Comparison of ENCODE assay signal across 9 mouse cellular contexts in the genomic region with DNA sequence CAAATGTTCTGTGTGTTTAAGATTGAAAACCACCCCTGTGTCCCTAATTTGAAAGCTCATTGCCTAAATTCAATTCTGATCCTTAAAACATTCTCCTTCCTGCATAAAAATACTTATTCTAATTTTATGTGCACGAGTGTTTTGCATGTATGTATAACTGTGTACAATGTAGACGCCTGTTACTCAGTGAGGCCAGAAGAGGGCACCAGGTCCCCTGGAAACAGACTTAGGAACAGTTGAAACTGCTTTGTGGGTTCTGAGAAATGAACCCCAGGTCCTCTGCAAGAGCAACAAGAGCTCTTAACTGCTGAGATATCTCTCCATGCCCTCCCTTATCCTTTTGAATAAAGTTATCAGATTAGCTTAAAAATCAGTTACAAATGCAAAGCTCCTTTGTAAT. TPM values are rescaled to one million over a fixed set of nuclear protein-coding genes. Genes with fewer than 3 reads are reported as not detected.
A peak's percentile ranks its signal among the peaks of the same experiment; 100 is the strongest.
DNase-seq lines count a peak whose midpoint lies in the region; ATAC-seq and TF ChIP-seq lines count a peak whose summit lies in the region.
"Had no signal": no experiment of that assay in that cellular context is flagged by ENCODE, and none has a peak within 500 bp of the region (broad histone marks: within the 10 kb centered on the region; RNA-seq: fewer than 3 reads in every experiment).

No protein-coding gene starts in this region.

- intact Hi-C loops in left cerebral cortex, postnatal 14 days (cut with DNase I), result no loop called here

- H3K36me3 ChIP-seq in forebrain, embryonic 15.5 days, result no peaks in the 10 kb centered on the region

- no peak overlapping the region for H3K4me3 ChIP-seq in cerebellum, adult 2 months (replicated peaks; ENCODE audit: insufficient read depth, low read depth, low read length)
- no peak overlapping the region for H3K4me3 ChIP-seq in forebrain, embryonic 15.5 days

- no peak overlapping the region for H3K4me2 ChIP-seq in forebrain, embryonic 15.5 days (replicated peaks)

- H3K9ac ChIP-seq in forebrain, embryonic 15.5 days (replicated peaks), result no peak overlapping the region

- no peaks in the 10 kb centered on the region for H3K27me3 ChIP-seq in cerebellum, adult 2 months (ENCODE audit: control insufficient read depth, insufficient read depth, low read length)
- no peaks in the 10 kb centered on the region for H3K27me3 ChIP-seq in forebrain, embryonic 15.5 days

- no peak for TF ChIP-seq POLR2A in cerebellum, adult 2 months (IDR thresholded peaks at IDR 0.05; ENCODE audit: borderline replicate concordance, insufficient read depth, low read length)

- no peak overlapping the region for H3K27ac ChIP-seq in cerebellum, adult 2 months (ENCODE audit: insufficient read depth, low read length)
- H3K27ac ChIP-seq in forebrain, embryonic 15.5 days (replicated peaks), result no peak overlapping the region

- ATAC-seq in cerebellum, adult (ENCODE audit: insufficient number of reproducible peaks, low FRiP score, low TSS enrichment), result no peak
- ATAC-seq in forebrain, embryonic 15.5 days (replicated peaks), result no peak

- H3K9me3 ChIP-seq in forebrain, embryonic 15.5 days, result no peaks in the 10 kb centered on the region

- peak; percentile 22; the same call in 1 of the 2 replicates for TF ChIP-seq CTCF in cerebellum, adult 2 months (IDR thresholded peaks at IDR 0.05; ENCODE audit: borderline replicate concordance, insufficient read depth, low read depth, low read length)

- 28% methylated on average over 2 of the region's 2 CpGs for WGBS in cerebellum, adult 2 months
- 26% methylated on average over 2 of the region's 2 CpGs for WGBS in forebrain, embryonic 15.5 days

- DNase-seq in cerebellum, adult 2 months, result no peak
- DNase-seq in layer of hippocampus, postnatal 10 days (ENCODE audit: low spot score in 2 of 2), result peak; percentile 9 to 12
- DNase-seq in layer of hippocampus, postnatal 36 days, result no peak
- peak; percentile 41 for DNase-seq in brain, adult 2 months (ENCODE audit: low read depth, low spot score)
- DNase-seq in lung, postnatal 36 days, result peak; percentile 23
- DNase-seq in left cerebral cortex, postnatal 14 days (ENCODE audit: low spot score in 2 of 2), result no peak

- H3K4me1 ChIP-seq in cerebellum, adult 2 months (ENCODE audit: control insufficient read depth, insufficient read depth, low read length), result no peaks in the 10 kb centered on the region
- no peaks in the 10 kb centered on the region for H3K4me1 ChIP-seq in forebrain, embryonic 15.5 days

RNA-seq across cellular contexts. Expression of a gene that starts 27.7 kb away (rescaled TPM):
- not detected in 2 replicates for polyA plus RNA-seq in cerebellum, adult 2 months (2012; rRNA removed)
- not detected for total RNA-seq in layer of hippocampus, postnatal 10 days (2021)
- total RNA-seq in layer of hippocampus, postnatal 36 days (2021), result not detected
- not detected for total RNA-seq in left cerebral cortex, postnatal 14 days (2021)
- polyA plus RNA-seq in forebrain, embryonic 15.5 days (2015; fragmentation: Nextera tagmentation; extraction: Ambion mirVana), result 0.13 TPM in 1 of 2 replicates, not detected in the other
- polyA plus RNA-seq: frontal cortex, adult 2 months had no signal

RNA-seq across cellular contexts. Expression of a gene that starts 47.4 kb away (rescaled TPM):
- polyA plus RNA-seq in cerebellum, adult 2 months (2012; rRNA removed), result not detected in 2 replicates
- total RNA-seq in layer of hippocampus, postnatal 10 days (2021), result not detected
- total RNA-seq in layer of hippocampus, postnatal 36 days (2021), result not detected
- not detected for total RNA-seq in left cerebral cortex, postnatal 14 days (2021)
- not detected in 2 replicates for polyA plus RNA-seq in forebrain, embryonic 15.5 days (2015; fragmentation: Nextera tagmentation; extraction: Ambion mirVana)
- polyA plus RNA-seq: frontal cortex, adult 2 months had no signal

RNA-seq across cellular contexts. Expression of a gene that starts 50.7 kb away (rescaled TPM):
- polyA plus RNA-seq in cerebellum, adult 2 months (2012; rRNA removed), result not detected in 2 replicates
- not detected for total RNA-seq in layer of hippocampus, postnatal 10 days (2021)
- total RNA-seq in layer of hippocampus, postnatal 36 days (2021), result not detected
- total RNA-seq in left cerebral cortex, postnatal 14 days (2021), result under 1 TPM in 1 of 2 experiments, not detected in 1; 0.44 TPM
- not detected in 2 replicates for polyA plus RNA-seq in forebrain, embryonic 15.5 days (2015; fragmentation: Nextera tagmentation; extraction: Ambion mirVana)
- polyA plus RNA-seq: frontal cortex, adult 2 months had no signal

Comparison
In these comparisons a context has a peak if more than half of its experiments do, and no peak if none do; other contexts are left out.
1. DNase-seq: peak in layer of hippocampus, postnatal 10 days (2 of 2), brain, adult 2 months (single experiment) and lung, postnatal 36 days (single experiment); none in cerebellum, adult 2 months (0 of 2), layer of hippocampus, postnatal 36 days (0 of 2) and left cerebral cortex, postnatal 14 days (0 of 2).